Mouse (Mus musculus) cerebral cortex, adult 2 months (tissue): ENCODE results near the gene Gm6890.

ENCODE experiments used
- WGBS: fragments of 180-500 bp; shearing (Covaris S2); methylation state at CpG from one replicate; pipeline ENCODE4 v1.1.7; 2018; 5-methylcytosine and 5-hydroxymethylcytosine counted together

Gm6890 gene

DNA sequence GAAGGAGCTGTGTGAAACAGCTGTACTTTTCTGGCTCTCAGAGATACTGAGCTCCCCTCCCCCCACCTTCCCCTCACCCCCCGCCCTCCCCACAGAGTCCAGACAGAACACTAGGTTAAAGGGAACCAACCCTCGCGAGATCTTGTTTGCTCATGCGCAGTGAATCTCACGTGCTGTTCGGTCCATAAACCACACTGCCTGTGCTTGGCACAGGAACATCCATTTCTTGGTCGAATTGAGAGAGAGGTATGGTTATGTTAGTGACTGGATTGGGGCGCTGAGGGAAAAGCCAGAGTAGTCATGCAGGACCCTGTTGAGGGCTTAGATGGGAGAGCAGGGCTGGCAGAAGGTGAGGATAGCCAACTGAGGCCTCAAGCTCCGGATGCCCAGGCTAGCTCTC lies at the start of gene Gm6890:
Gene Gm6890 (plus strand): TSS at position 301 of the 400 bp plus-strand sequence.
- WGBS = 91% methylated on average over 9 of the region's 9 CpGs

DNA sequence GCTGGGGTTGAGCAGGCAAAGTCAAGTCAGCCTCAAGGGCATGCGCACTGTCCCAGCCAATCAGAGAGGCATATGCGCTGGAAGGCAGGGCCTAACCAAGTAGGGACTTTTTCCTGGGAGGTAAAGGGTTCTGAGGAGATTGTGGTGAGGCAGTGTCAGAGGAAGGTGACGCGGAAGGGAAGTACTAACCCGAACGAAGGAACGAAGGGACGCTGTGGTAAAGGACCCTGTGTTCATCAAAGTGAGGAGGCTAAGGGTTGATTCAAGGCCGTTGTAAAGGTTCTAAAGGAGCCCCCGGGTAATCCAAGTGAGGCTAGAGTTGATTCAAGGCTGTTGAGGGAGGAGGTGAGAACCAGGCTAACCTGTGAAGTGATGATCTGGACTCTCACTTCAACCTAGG lies 14.5 kb upstream of the Gm6890 start:
- 93% methylated on average over 7 of the region's 10 CpGs for WGBS

DNA sequence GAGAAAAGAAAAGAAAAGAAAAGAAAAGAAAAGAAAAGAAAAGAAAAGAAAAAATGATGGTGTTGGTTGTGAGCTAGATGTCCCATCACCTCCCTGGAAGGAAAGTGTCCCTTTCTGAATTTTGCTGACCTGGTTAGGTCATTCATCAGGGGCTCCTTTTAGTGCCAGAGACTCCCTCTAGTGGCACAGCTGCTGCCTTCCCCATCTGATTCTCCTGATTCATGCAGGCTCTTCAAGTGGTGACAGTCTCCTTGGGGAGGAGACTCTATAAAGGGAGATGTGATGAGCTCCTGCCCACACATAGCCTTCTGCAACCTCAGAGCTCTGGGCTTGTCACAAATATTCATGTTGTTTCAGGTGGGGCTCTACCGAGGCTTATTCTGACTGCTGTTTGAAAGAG lies 30.0 kb downstream of the Gm6890 start:
- no CpG with 5 or more reads among the region's 1 CpGs for WGBS
